Mouse (Mus musculus) kidney, embryonic 16.5 days (tissue): ENCODE data around the gene Tubb4a. TPM values are rescaled to one million over a fixed set of nuclear protein-coding genes. Genes with fewer than 3 reads are reported as not detected.

Experiments used
- ATAC-seq: fragments of 200-750 bp; cut with Nextera tagmentation; 2 replicates; pipeline ENCODE4 v1.8.0; 2017; ENCODE audit warnings: moderate TSS enrichment; ENCODE audit not compliant: low FRiP score, low TSS enrichment
- H3K27ac ChIP-seq: fragments of 300-500 bp; sonication (generic); 2 replicates; pipeline ENCODE4 v1.5.1; 2014; ENCODE audit warnings: low read length
- H3K27me3 ChIP-seq: fragments of 300-500 bp; sonication (generic); 2 replicates; pipeline ENCODE4 v1.6.1; 2014; ENCODE audit warnings: low read length, control low read depth, mixed read lengths; ENCODE audit not compliant: insufficient read depth
- H3K36me3 ChIP-seq: fragments of 300-500 bp; sonication (generic); 2 replicates; pipeline ENCODE4 v1.6.1; 2014; ENCODE audit warnings: low read length, control low read depth, mixed read lengths; ENCODE audit not compliant: insufficient read depth
- H3K4me1 ChIP-seq: fragments of 300-500 bp; sonication (generic); 2 replicates; pipeline ENCODE4 v1.6.1; 2014; ENCODE audit warnings: low read length, control low read depth, mixed read lengths; ENCODE audit not compliant: insufficient read depth
- H3K4me2 ChIP-seq: fragments of 300-500 bp; sonication (generic); replicated peaks from 2 replicates; pipeline ENCODE4 v1.6.1; 2014; ENCODE audit warnings: low read depth, low read length
- H3K4me3 ChIP-seq: fragments of 300-500 bp; sonication (generic); 2 replicates; pipeline ENCODE4 v1.5.1; 2014; ENCODE audit warnings: mild to moderate bottlenecking, low read length
- H3K9ac ChIP-seq: fragments of 300-500 bp; sonication (generic); replicated peaks from 2 replicates; pipeline ENCODE4 v1.6.1; 2014; ENCODE audit warnings: low read length
- H3K9me3 ChIP-seq: fragments of 300-500 bp; sonication (generic); 2 replicates; pipeline ENCODE4 v1.6.1; 2016; ENCODE audit warnings: low read length, control low read depth
- WGBS: fragments of 180-500 bp; shearing (Covaris S2); extraction: QIAGEN DNeasy Blood & Tissue Kit; methylation state at CpG from one replicate; pipeline ENCODE4 v1.1.7; 2014; 5-methylcytosine and 5-hydroxymethylcytosine counted together
- polyA plus RNA-seq: library from polyadenylated mRNA; unstranded; fragments of >200 nt; fragmentation: Nextera tagmentation; extraction: Ambion mirVana; gene quantifications from 2 replicates; pipeline ENCODE4 v1.2.1, GENCODE M21; 2015

Gene Tubb4a
- polyA plus RNA-seq, 1 experiment from 2014 or later: 25.2 TPM

DNA sequence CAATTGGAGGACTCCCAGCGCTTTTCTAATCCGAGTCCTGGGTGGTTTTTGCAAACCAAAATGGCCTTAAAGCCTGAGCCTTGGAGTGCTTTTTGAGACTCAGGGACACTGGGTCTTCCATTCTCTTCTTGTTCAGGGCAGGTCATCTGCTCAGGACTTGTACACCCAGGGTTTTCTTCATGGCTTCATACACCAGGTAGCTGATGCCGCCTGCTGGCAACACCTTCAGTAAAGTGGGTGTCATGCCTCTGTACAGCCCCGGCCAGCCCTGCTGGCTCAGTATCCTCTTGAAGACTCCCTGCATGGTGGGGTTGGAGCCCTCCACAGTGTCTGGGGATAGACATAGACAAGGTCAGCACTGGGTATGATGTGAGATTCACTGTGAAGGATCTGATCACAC, 54.7 kb downstream of the Tubb4a start:
- Histone ChIP-seq H3K27me3 (no peaks in the 10 kb centered on the region), H3K36me3 (peaks cover 8% of the 10 kb centered on the region), H3K4me3 (peak overlapping the region; percentile 49; the same call in 1 of the 2 replicates), H3K9me3 (no peaks in the 10 kb centered on the region), H3K4me2 (peak overlapping the region; percentile 60), H3K9ac (no peak overlapping the region; the same call in 1 of the 2 replicates), H3K4me1 (peaks cover 18% of the 10 kb centered on the region), H3K27ac (no peak overlapping the region)
- WGBS: 89% methylated on average over 4 of the region's 4 CpGs
- ATAC-seq: no peak

DNA sequence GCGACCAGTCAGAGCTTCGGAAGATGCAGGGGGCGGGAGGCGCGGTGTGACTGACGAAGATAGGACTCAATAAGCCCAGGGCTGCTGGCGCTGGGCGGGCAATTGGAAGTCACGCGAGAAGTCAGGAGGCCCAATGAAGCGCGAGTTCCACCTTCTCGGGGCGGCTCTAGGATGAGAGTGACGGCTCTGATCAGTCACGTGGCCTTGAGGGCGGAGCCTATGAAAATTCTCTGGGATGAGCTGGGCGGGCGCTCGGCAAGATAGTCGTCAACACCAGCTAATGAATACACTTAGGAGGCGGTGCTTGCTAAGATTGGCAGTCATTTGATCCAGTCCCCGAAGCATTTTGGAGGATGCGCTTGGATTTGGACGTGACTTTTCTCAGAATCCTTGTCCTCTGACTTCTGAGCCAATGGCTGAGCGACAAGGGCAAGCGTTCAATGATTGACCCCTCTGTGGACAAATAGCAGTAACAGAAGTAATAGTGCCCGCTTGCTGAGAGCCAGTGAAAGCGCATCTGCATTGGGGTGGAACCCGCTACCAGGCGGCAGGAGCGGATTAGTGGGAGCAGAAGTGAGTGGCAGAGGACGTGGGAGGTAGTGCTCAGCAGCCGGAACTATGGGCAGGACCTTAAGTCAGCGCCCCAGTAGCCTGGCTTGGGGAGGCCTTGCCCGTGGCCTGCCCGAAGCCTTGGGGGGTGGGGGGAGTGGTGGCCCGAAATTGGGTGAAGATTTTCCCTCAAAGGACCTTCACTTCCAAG, 55.7 kb downstream of the Tubb4a start:
- H3K4me3 ChIP-seq: peak overlapping the region; percentile 49
- no peaks in the 10 kb centered on the region for H3K9me3 ChIP-seq
- H3K27ac ChIP-seq: peak overlapping the region; percentile 91
- peak overlapping the region; percentile 60 for H3K4me2 ChIP-seq
- H3K27me3 ChIP-seq: no peaks in the 10 kb centered on the region
- H3K4me1 ChIP-seq: peaks cover 18% of the 10 kb centered on the region
- ATAC-seq: peak; percentile 97
- under 1% methylated on average over 38 of the region's 38 CpGs for WGBS
- H3K36me3 ChIP-seq: peaks cover 17% of the 10 kb centered on the region
- peak overlapping the region; percentile 77 for H3K9ac ChIP-seq

DNA sequence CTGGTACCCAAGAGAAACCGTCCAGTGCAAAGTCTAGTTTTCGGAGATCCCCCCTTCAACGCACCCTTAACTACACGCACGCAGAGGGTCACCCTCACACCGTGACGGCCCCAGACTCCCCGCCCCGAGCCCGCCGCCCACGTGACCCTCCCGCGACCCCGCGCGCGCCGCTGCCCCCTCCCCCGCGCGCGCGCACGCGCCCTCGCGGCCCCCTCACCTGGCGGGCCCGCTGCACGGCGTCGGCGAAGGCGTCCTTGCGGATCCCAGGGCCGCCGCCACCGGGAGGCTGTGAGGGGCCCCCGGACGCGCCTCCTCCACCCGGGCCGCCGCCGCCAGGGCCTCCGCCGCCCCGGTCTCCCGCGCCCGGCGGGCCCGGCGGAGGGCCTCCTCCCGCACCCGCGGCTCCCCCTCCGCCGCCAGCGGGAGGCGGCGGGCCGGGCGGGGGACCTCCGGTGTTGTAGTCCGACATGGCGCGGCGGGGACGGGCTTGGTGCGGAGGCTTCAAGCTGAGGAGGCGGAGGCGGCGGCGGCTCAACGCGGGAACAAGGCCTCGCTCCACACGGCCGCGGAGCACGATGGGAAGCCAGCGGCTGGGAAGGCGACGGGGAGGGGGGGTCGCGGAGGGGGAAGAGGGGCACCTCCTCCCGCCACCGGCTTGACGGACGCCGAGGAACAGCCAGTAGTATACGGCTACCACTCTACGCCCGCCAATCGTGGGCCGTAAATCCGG, 56.5 kb downstream of the Tubb4a start, which contains the start of gene Khsrp:
Gene Khsrp, minus strand, starts transcription at position 592 of the 730 bp plus-strand sequence.
- WGBS: 0% methylated on average over 56 of the region's 99 CpGs
- no peak for ATAC-seq

More for the DNA sequence above, 56.5 kb downstream of the Tubb4a start, which contains the start of gene Khsrp:
- H3K27ac ChIP-seq: peak within 1 kb of the TSS; percentile 94
- H3K27me3 ChIP-seq: no peaks in the 10 kb centered on the region
- peaks cover 24% of the 10 kb centered on the region for H3K36me3 ChIP-seq
- H3K4me3 ChIP-seq: peak within 1 kb of the TSS; percentile 91
- H3K9me3 ChIP-seq: no peaks in the 10 kb centered on the region
- peaks cover 18% of the 10 kb centered on the region for H3K4me1 ChIP-seq
- H3K4me2 ChIP-seq: peak within 1 kb of the TSS; percentile 76
- H3K9ac ChIP-seq: peak within 1 kb of the TSS; percentile 100

Other genes with a start within 250 kb of the Tubb4a start
- not detected in 2 replicates for gene Acsbg2, start 213.3 kb downstream of the Tubb4a start, polyA plus RNA-seq
- gene 1700061G19Rik, start 212.3 kb downstream of the Tubb4a start, polyA plus RNA-seq: 0.24 and 0.58 TPM in 2 replicates
- gene Mllt1, start 152.4 kb downstream of the Tubb4a start, polyA plus RNA-seq: 43.9 and 53.1 TPM in 2 replicates
- not detected in 2 replicates for gene Acer1, start 105.7 kb downstream of the Tubb4a start, polyA plus RNA-seq
- 175 and 178 TPM in 2 replicates for gene Clpp, start 97.5 kb downstream of the Tubb4a start, polyA plus RNA-seq
- gene Alkbh7, start 90.4 kb downstream of the Tubb4a start, polyA plus RNA-seq: 57.4 and 58.0 TPM in 2 replicates
- gene Pspn, start 87.8 kb downstream of the Tubb4a start, polyA plus RNA-seq: 0.64 TPM in 1 of 2 replicates, not detected in the other
- 71.4 and 74.0 TPM in 2 replicates for gene Gtf2f1, start 76.5 kb downstream of the Tubb4a start, polyA plus RNA-seq
- 0.78 and 0.80 TPM in 2 replicates for gene Gm17949, start 76.3 kb downstream of the Tubb4a start, polyA plus RNA-seq
- 25.6 and 27.9 TPM in 2 replicates for gene Khsrp, start 56.3 kb downstream of the Tubb4a start, polyA plus RNA-seq
- gene Slc25a41, start 46.1 kb downstream of the Tubb4a start, polyA plus RNA-seq: not detected in 2 replicates
- 61.8 and 69.1 TPM in 2 replicates for gene Crb3, start 28.7 kb downstream of the Tubb4a start, polyA plus RNA-seq
- 11.2 and 14.0 TPM in 2 replicates for gene Slc25a23, start 27.9 kb downstream of the Tubb4a start, polyA plus RNA-seq
- gene Dennd1c, start 9.3 kb downstream of the Tubb4a start, polyA plus RNA-seq: 5.6 and 6.8 TPM in 2 replicates
- 9.9 and 11.7 TPM in 2 replicates for gene Tnfsf9, start 17.5 kb upstream of the Tubb4a start, polyA plus RNA-seq
- gene Cd70, start 62.0 kb upstream of the Tubb4a start, polyA plus RNA-seq: not detected in 2 replicates
- 0.09 and 0.19 TPM in 2 replicates for gene Tnfsf14, start 106.4 kb upstream of the Tubb4a start, polyA plus RNA-seq
- 1.1 and 2.4 TPM in 2 replicates for gene C3, start 140.4 kb upstream of the Tubb4a start, polyA plus RNA-seq
- gene Gpr108, start 160.7 kb upstream of the Tubb4a start, polyA plus RNA-seq: 39.0 and 42.8 TPM in 2 replicates
- gene Trip10, start 161.7 kb upstream of the Tubb4a start, polyA plus RNA-seq: 52.6 and 55.0 TPM in 2 replicates
- 1.4 and 2.0 TPM in 2 replicates for gene Vav1, start 191.3 kb upstream of the Tubb4a start, polyA plus RNA-seq